Mouse (Mus musculus): ENCODE measurements at regions not wholly inside any gene's neighbourhood (a gene's known extent, or its start where the extent isn't known, plus 50 kb on each side); places are given as distances from the start of the nearest gene placed in this dataset.

- H3K27me3 ChIP-seq: no peaks in the 10 kb centered on the region
- H3K9ac ChIP-seq (replicated peaks): no peak overlapping the region
- 92% methylated on average over 2 of the region's 2 CpGs for WGBS
- no peak overlapping the region for H3K4me3 ChIP-seq (replicated peaks)
- H3K4me2 ChIP-seq: no peak overlapping the region
- no peaks in the 10 kb centered on the region for H3K36me3 ChIP-seq
- no peaks in the 10 kb centered on the region for H3K4me1 ChIP-seq (replicated peaks)
- H3K9me3 ChIP-seq: no peaks in the 10 kb centered on the region
- H3K27ac ChIP-seq: no peak overlapping the region
- ATAC-seq (ENCODE audit: insufficient number of reproducible peaks, insufficient read depth, low FRiP score, low TSS enrichment, low read depth): no peak
Measured at GRCm38 (mm10) chr10:98354486-98354885, 559.7 kb upstream of the Atp2b1 start.

GRCm38 (mm10) chr10:98364604-98365003 is 549.6 kb upstream of the Atp2b1 start:
- H3K4me3 ChIP-seq (replicated peaks): no peak overlapping the region
- H3K9me3 ChIP-seq: no peaks in the 10 kb centered on the region
- no peak overlapping the region for H3K27ac ChIP-seq
- no peaks in the 10 kb centered on the region for H3K27me3 ChIP-seq
- H3K4me2 ChIP-seq: no peak overlapping the region
- no peaks in the 10 kb centered on the region for H3K36me3 ChIP-seq
- ATAC-seq (ENCODE audit: insufficient number of reproducible peaks, insufficient read depth, low FRiP score, low TSS enrichment, low read depth): no peak
- no peak overlapping the region for H3K9ac ChIP-seq (replicated peaks)
- H3K4me1 ChIP-seq (replicated peaks): no peaks in the 10 kb centered on the region
- WGBS: 64% methylated on average over 2 of the region's 2 CpGs

GRCm38 (mm10) chr10:98372561-98372960 is 541.6 kb upstream of the Atp2b1 start:
- H3K9me3 ChIP-seq: no peaks in the 10 kb centered on the region
- H3K27me3 ChIP-seq: no peaks in the 10 kb centered on the region
- H3K4me3 ChIP-seq (replicated peaks): no peak overlapping the region
- no peak overlapping the region for H3K27ac ChIP-seq
- no peaks in the 10 kb centered on the region for H3K36me3 ChIP-seq
- no peak overlapping the region for H3K9ac ChIP-seq (replicated peaks)
- no peak for ATAC-seq (ENCODE audit: insufficient number of reproducible peaks, insufficient read depth, low FRiP score, low TSS enrichment, low read depth)
- H3K4me1 ChIP-seq (replicated peaks): no peaks in the 10 kb centered on the region
- 69% methylated on average over 4 of the region's 4 CpGs for WGBS
- no peak overlapping the region for H3K4me2 ChIP-seq

DNA sequence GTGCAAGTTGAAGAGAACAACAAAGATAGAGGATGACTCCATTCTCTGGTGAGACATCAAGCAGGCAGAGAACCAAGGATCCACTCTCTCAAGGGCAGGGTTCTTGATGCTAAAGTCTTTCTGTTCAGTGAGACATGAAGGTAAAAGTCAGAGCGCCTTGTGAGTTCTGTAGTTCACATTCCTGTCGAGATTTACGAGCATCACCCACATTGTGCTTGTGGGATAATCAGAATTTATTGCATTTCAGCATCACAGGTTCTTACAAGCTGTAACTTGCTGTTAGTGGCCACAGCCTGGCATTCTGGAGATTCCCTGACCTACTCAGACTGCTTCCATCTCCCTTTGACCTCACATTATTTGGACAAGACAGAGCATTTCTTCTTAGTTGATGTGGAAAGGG is 540.9 kb upstream of the Atp2b1 start:
- WGBS: 28% methylated on average over 3 of the region's 3 CpGs
- no peak for ATAC-seq (ENCODE audit: insufficient number of reproducible peaks, insufficient read depth, low FRiP score, low TSS enrichment, low read depth)
- no peak overlapping the region for H3K4me2 ChIP-seq

DNA sequence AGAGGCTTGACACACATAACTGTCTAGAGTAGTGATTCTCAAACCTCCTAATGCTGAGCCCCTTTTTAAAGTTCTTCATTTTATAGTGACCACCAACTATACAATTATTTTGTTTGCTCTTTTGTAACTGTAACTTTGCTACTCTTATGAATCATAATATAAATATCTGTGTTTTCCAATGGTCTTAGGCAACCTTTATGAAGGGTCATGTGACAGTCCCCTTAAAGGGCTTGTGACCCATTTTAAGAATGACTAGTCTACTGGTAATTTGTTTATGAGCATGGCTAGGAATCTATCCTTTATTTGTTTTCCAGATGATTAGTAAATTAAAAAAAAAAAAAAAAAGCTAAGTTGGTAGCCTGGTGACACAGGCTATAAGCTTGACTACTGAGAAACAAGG is 539.5 kb upstream of the Atp2b1 start:
- H3K27ac ChIP-seq: no peak overlapping the region
- no peaks in the 10 kb centered on the region for H3K27me3 ChIP-seq
- H3K36me3 ChIP-seq: no peaks in the 10 kb centered on the region
- no peak overlapping the region for H3K9ac ChIP-seq (replicated peaks)
- no peaks in the 10 kb centered on the region for H3K9me3 ChIP-seq
- H3K4me3 ChIP-seq (replicated peaks): no peak overlapping the region
- H3K4me2 ChIP-seq: no peak overlapping the region
- ATAC-seq (ENCODE audit: insufficient number of reproducible peaks, insufficient read depth, low FRiP score, low TSS enrichment, low read depth): no peak
- H3K4me1 ChIP-seq (replicated peaks): no peaks in the 10 kb centered on the region

More for the DNA sequence above, 540.9 kb upstream of the Atp2b1 start:
- Histone ChIP-seq H3K4me3 (replicated peaks) (no peak overlapping the region), H3K36me3 (no peaks in the 10 kb centered on the region), H3K27me3 (no peaks in the 10 kb centered on the region), H3K4me1 (replicated peaks) (no peaks in the 10 kb centered on the region), H3K27ac (no peak overlapping the region), H3K9me3 (no peaks in the 10 kb centered on the region), H3K9ac (replicated peaks) (no peak overlapping the region)

DNA sequence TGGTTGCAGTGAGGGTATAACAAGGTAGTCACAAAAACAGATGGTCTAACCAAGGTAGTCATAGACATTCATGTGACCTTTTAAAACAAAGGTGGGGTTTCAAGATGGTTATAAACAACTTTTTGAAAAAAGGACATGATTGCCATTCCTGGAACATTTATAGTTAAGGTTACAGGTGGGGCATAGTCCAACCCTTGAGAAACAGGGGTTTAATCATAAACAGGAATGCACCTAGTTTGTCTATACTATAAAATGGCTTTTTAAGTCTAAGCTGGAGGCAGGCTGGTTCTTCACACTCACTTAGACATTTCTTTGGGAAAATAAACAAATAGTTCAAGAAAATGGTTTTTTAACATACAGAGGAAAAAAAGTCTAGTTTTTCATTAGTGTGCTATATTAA is 525.7 kb upstream of the Atp2b1 start:
- Histone ChIP-seq H3K4me1 (replicated peaks) (no peaks in the 10 kb centered on the region), H3K4me3 (replicated peaks) (no peak overlapping the region), H3K27ac (no peak overlapping the region), H3K4me2 (no peak overlapping the region), H3K36me3 (no peaks in the 10 kb centered on the region), H3K27me3 (no peaks in the 10 kb centered on the region), H3K9me3 (no peaks in the 10 kb centered on the region), H3K9ac (replicated peaks) (no peak overlapping the region)
- ATAC-seq (ENCODE audit: insufficient number of reproducible peaks, insufficient read depth, low FRiP score, low TSS enrichment, low read depth): no peak

DNA sequence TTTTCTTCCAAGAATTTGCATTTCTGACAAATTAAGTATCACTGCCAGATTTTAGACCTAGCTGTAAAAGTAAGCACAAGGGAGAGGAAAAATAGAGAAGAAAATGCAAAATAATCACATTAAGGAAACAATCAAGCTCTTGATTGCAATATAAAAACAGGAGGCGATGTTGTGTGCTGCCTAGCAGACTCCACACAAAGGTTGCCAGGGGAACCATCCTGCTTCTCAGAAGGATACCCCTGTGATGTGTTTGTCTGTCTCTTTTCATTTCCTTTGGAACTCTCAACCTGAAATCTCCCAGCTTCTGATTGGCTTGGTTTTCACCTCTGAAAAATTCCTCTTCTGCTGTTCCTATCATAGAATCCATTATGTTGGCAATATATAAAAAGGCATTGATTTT is 514.3 kb upstream of the Atp2b1 start:
- no peaks in the 10 kb centered on the region for H3K4me1 ChIP-seq (replicated peaks)
- no peaks in the 10 kb centered on the region for H3K27me3 ChIP-seq
- no peak overlapping the region for H3K4me2 ChIP-seq
- H3K9ac ChIP-seq (replicated peaks): no peak overlapping the region
- H3K4me3 ChIP-seq (replicated peaks): no peak overlapping the region
- WGBS: 56% methylated on average over 1 of the region's 1 CpGs
- no peak for ATAC-seq (ENCODE audit: insufficient number of reproducible peaks, insufficient read depth, low FRiP score, low TSS enrichment, low read depth)
- H3K27ac ChIP-seq: no peak overlapping the region
- H3K9me3 ChIP-seq: no peaks in the 10 kb centered on the region
- H3K36me3 ChIP-seq: no peaks in the 10 kb centered on the region

GRCm38 (mm10) chr10:98417807-98418743 is 496.1 kb upstream of the Atp2b1 start:
- Histone ChIP-seq H3K27ac (no peak overlapping the region), H3K4me2 (no peak overlapping the region), H3K4me3 (replicated peaks) (no peak overlapping the region), H3K36me3 (no peaks in the 10 kb centered on the region), H3K4me1 (replicated peaks) (no peaks in the 10 kb centered on the region), H3K9ac (replicated peaks) (no peak overlapping the region), H3K9me3 (no peaks in the 10 kb centered on the region), H3K27me3 (no peaks in the 10 kb centered on the region)
- 74% methylated on average over 16 of the region's 17 CpGs for WGBS
- ATAC-seq (ENCODE audit: insufficient number of reproducible peaks, insufficient read depth, low FRiP score, low TSS enrichment, low read depth): no peak

GRCm38 (mm10) chr10:98424450-98424849 is 489.8 kb upstream of the Atp2b1 start:
- Histone ChIP-seq H3K4me3 (replicated peaks) (no peak overlapping the region), H3K4me2 (no peak overlapping the region), H3K27me3 (no peaks in the 10 kb centered on the region), H3K4me1 (replicated peaks) (no peaks in the 10 kb centered on the region), H3K36me3 (no peaks in the 10 kb centered on the region), H3K27ac (no peak overlapping the region), H3K9ac (replicated peaks) (no peak overlapping the region), H3K9me3 (no peaks in the 10 kb centered on the region)
- ATAC-seq (ENCODE audit: insufficient number of reproducible peaks, insufficient read depth, low FRiP score, low TSS enrichment, low read depth): no peak
- WGBS: 96% methylated on average over 1 of the region's 1 CpGs

DNA sequence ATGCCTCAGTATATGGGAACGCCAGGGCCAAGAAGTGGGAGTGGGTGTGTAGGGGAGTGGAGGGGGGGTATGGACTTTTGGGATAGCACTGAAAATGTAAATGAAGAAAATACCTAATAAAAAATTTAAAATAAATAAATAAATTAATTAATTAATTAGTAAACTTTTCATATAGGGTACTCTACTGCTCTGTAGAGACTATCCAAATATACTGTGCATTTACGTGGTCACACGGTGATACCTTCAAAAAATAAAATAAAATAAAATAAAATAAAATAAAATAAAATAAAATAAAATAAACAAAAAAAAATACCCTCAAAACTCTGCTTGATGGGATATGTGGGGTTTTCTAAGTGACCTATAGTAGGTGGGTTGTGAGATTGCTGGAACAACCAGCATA is 479.2 kb upstream of the Atp2b1 start:
- H3K4me1 ChIP-seq (replicated peaks): no peaks in the 10 kb centered on the region
- H3K4me2 ChIP-seq: no peak overlapping the region
- H3K36me3 ChIP-seq: no peaks in the 10 kb centered on the region
- H3K9me3 ChIP-seq: no peaks in the 10 kb centered on the region
- no peak overlapping the region for H3K27ac ChIP-seq
- no peak overlapping the region for H3K4me3 ChIP-seq (replicated peaks)
- no peak overlapping the region for H3K9ac ChIP-seq (replicated peaks)
- no peaks in the 10 kb centered on the region for H3K27me3 ChIP-seq
- 91% methylated on average over 3 of the region's 3 CpGs for WGBS
- ATAC-seq (ENCODE audit: insufficient number of reproducible peaks, insufficient read depth, low FRiP score, low TSS enrichment, low read depth): no peak; the same call in 1 of the 2 replicates

GRCm38 (mm10) chr10:98461538-98461937 is 452.7 kb upstream of the Atp2b1 start:
- WGBS: 85% methylated on average over 2 of the region's 2 CpGs

DNA sequence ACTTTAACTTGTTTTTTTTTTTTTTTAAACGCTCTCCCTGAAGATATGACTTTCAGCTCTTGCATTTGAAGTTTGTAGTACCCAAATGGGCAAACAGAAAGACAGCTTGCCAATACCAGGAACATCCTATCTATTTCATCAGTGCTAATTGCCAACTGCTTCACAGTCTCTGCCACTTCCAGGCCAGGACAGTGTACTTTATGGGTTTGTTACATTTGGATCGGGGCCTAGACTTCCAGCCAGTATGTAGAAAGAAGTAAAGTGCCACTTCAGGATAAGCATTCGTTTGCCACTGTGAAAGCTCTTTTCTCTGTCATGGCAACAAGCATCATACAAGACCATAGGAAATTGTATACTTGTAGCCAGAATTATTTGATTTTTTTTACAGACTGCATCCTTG is 439.6 kb upstream of the Atp2b1 start:
- Histone ChIP-seq H3K9ac (replicated peaks) (no peak overlapping the region), H3K4me3 (replicated peaks) (no peak overlapping the region), H3K36me3 (no peaks in the 10 kb centered on the region), H3K27ac (no peak overlapping the region), H3K4me2 (no peak overlapping the region), H3K4me1 (replicated peaks) (no peaks in the 10 kb centered on the region), H3K9me3 (no peaks in the 10 kb centered on the region), H3K27me3 (no peaks in the 10 kb centered on the region)
- no peak for ATAC-seq (ENCODE audit: insufficient number of reproducible peaks, insufficient read depth, low FRiP score, low TSS enrichment, low read depth)
- 88% methylated on average over 3 of the region's 3 CpGs for WGBS

More at GRCm38 (mm10) chr10:98461538-98461937, 452.7 kb upstream of the Atp2b1 start:
- Histone ChIP-seq H3K36me3 (no peaks in the 10 kb centered on the region), H3K27ac (no peak overlapping the region), H3K9me3 (no peaks in the 10 kb centered on the region), H3K4me1 (replicated peaks) (no peaks in the 10 kb centered on the region), H3K4me3 (replicated peaks) (no peak overlapping the region), H3K9ac (replicated peaks) (no peak overlapping the region), H3K4me2 (no peak overlapping the region), H3K27me3 (no peaks in the 10 kb centered on the region)
- no peak for ATAC-seq (ENCODE audit: insufficient number of reproducible peaks, insufficient read depth, low FRiP score, low TSS enrichment, low read depth)

All from limb, embryonic 12.5 days (tissue).